Mouse (Mus musculus) kidney, postnatal 0 days (tissue): ENCODE results near the gene Gpx8. TPM values are rescaled to one million over a fixed set of nuclear protein-coding genes. Genes with fewer than 3 reads are reported as not detected.

ENCODE experiments used
- ATAC-seq: fragments of 200-750 bp; cut with Nextera tagmentation; replicated peaks from 2 replicates; pipeline ENCODE4 v1.8.0; 2017; ENCODE audit warnings: low read depth, moderate number of reproducible peaks, moderate TSS enrichment, moderate library complexity; ENCODE audit not compliant: low FRiP score
- DNase-seq: peaks from one replicate; pipeline ENCODE4 v3.0.0-alpha.2; 2016; ENCODE audit warnings: low spot score
- H3K27ac ChIP-seq: fragments of 300-500 bp; sonication (generic); 2 replicates; pipeline ENCODE4 v1.5.1; 2014; ENCODE audit warnings: mild to moderate bottlenecking
- H3K27me3 ChIP-seq: fragments of 300-500 bp; sonication (generic); 2 replicates; pipeline ENCODE4 v1.6.1; 2014; ENCODE audit warnings: low read length, mixed read lengths; ENCODE audit not compliant: insufficient read depth
- H3K36me3 ChIP-seq: fragments of 300-500 bp; sonication (generic); 2 replicates; pipeline ENCODE4 v1.6.1; 2014; ENCODE audit warnings: low read length, mixed read lengths; ENCODE audit not compliant: insufficient read depth
- H3K4me1 ChIP-seq: fragments of 300-500 bp; sonication (generic); replicated peaks from 2 replicates; pipeline ENCODE4 v1.6.1; 2014; ENCODE audit warnings: antibody characterized with exemption, low read length, mixed read lengths; ENCODE audit not compliant: insufficient read depth
- H3K4me2 ChIP-seq: fragments of 300-500 bp; sonication (generic); 2 replicates; pipeline ENCODE4 v1.6.1; 2014; ENCODE audit warnings: mild to moderate bottlenecking, low read length, moderate library complexity, mixed read lengths
- H3K4me3 ChIP-seq: fragments of 300-500 bp; sonication (generic); replicated peaks from 2 replicates; pipeline ENCODE4 v1.5.1; 2014; ENCODE audit warnings: low read depth, low read length
- H3K9ac ChIP-seq: fragments of 300-500 bp; sonication (generic); 2 replicates; pipeline ENCODE4 v1.6.1; 2014; ENCODE audit warnings: low read depth, low read length
- H3K9me3 ChIP-seq: fragments of 300-500 bp; sonication (generic); replicated peaks from 2 replicates; pipeline ENCODE4 v1.6.1; 2016; ENCODE audit warnings: low read length, inconsistent platforms, mixed read lengths
- CTCF ChIP-seq: IDR thresholded peaks from 2 replicates; pipeline ENCODE4 v1.5.1; 2016; ENCODE audit warnings: antibody characterized with exemption, low read depth, mild to moderate bottlenecking, moderate library complexity
- WGBS: fragments of 180-500 bp; shearing (Covaris S2); extraction: QIAGEN DNeasy Blood & Tissue Kit; methylation state at CpG from one replicate; pipeline ENCODE4 v1.1.7; 2014; 5-methylcytosine and 5-hydroxymethylcytosine counted together
- microRNA counts: library from miRNA; unstranded; fragments of <30 nt; microRNA quantifications from one replicate; lab custom pipeline; 2015
- microRNA-seq: library from miRNA; unstranded; fragments of <30 nt; microRNA quantifications from one replicate; pipeline ENCODE4, GENCODE M21; 2016
- polyA plus RNA-seq: library from polyadenylated mRNA; unstranded; fragments of >200 nt; fragmentation: Nextera tagmentation; extraction: Ambion mirVana; gene quantifications from 2 replicates; pipeline ENCODE4 v1.2.1, GENCODE M21; 2015

Gpx8 gene
- polyA plus RNA-seq, 1 experiment from 2014 or later = 165 TPM

DNA sequence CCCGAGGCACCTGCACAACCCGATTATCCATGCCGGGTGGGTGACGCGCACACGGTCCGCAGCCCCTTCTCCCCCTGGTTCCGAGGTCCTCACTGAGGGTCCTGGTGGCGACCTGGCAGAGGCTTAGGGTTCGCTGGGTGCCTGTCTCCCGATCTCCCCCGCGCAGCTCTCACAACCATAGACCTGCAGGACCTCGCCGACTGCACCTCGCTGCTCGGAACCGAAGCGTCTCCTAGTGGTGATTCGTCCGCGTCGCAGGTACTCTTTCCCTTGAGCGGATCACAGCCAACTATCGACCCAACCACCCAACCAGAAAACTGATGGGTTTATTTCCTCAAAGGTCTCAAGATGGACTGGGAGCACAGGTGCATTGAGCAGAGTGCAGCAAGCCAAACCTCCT is 52.0 kb downstream of the Gpx8 start:
- ATAC-seq (peak; percentile 37), DNase-seq (peak; percentile 74)
- no peaks in the 10 kb centered on the region for H3K36me3 ChIP-seq
- peaks cover 27% of the 10 kb centered on the region for H3K4me1 ChIP-seq
- H3K4me2 ChIP-seq = peak overlapping the region; percentile 56
- H3K9ac ChIP-seq = no peak overlapping the region
- H3K4me3 ChIP-seq = peak overlapping the region; percentile 36
- H3K27me3 ChIP-seq = peaks cover 80% of the 10 kb centered on the region
- no peak overlapping the region for H3K27ac ChIP-seq
- WGBS = under 1% methylated on average over 25 of the region's 25 CpGs
- no peaks in the 10 kb centered on the region for H3K9me3 ChIP-seq
- peak; percentile 73 for TF ChIP-seq CTCF

DNA sequence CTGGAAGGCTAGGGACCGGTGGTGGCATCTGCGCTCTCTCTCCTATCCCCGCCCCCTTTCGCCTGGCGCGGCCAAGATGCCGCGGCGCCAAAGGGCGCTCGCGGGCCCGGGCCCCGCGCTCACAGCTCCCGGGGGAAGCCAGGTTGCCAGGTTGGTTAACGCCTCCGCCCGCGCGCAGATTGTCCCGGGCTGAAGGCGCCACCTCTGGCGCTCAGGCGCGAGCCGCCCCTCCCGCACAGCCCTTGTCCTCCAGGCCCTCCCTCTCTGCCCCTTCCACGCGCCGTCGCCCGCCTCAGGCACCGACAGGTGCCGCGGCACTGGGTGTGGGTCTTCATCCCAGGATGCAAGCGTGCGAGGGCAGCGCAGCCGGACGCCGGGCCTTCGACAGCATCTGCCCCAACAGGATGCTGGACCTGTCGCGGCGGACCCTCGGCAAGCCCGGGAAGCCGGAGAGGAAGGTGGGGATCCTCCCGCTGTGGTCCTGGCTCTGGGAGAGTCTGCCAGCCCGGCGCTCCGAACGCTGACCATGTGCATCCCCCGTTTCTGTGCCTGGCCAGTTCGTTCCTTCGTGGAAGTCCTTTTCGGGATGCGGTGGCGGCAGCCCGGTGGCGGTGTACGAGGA is 52.6 kb downstream of the Gpx8 start, which contains the start of gene Mcidas:
Mcidas (plus strand) TSS at position 315 of the 622 bp plus-strand sequence.
- H3K27me3 ChIP-seq = peaks cover 81% of the 10 kb centered on the region
- peak within 1 kb of the TSS; percentile 56 for H3K4me2 ChIP-seq
- peak within 1 kb of the TSS; percentile 36 for H3K4me3 ChIP-seq
- H3K9me3 ChIP-seq = no peaks in the 10 kb centered on the region
- H3K36me3 ChIP-seq = no peaks in the 10 kb centered on the region
- no peak within 1 kb of the TSS for H3K27ac ChIP-seq
- H3K9ac ChIP-seq = no peak within 1 kb of the TSS
- DNase-seq (peak; percentile 9), ATAC-seq (peak; percentile 50)
- under 1% methylated on average over 45 of the region's 63 CpGs for WGBS
- H3K4me1 ChIP-seq = peaks cover 28% of the 10 kb centered on the region
- no peak for TF ChIP-seq CTCF

MicroRNAs within 50 kb of the gene (microRNA counts, 519-probe panel; counts per million panel counts)
- microRNA mmu-miR-449a (lab: Ali Mortazavi, UCI) (330 counts per million, percentile 68 among the panel's probes with 10 or more counts), microRNA mmu-miR-449b (lab: Ali Mortazavi, UCI) (330 counts per million, percentile 68 among the panel's probes with 10 or more counts), microRNA mmu-miR-449c (lab: Ali Mortazavi, UCI) (330 counts per million, percentile 68 among the panel's probes with 10 or more counts)

Small RNAs within 50 kb of the gene (microRNA-seq; reads per million reads assigned to microRNA genes)
- 43.7 reads per million, percentile 43 among the genes with 10 or more reads in this experiment for gene Mir449a
- not detected for gene Mir449b
- not detected for gene Mir449c

Other genes with a start within 250 kb of the Gpx8 start
- gene Plpp1, start 245.6 kb downstream of the Gpx8 start, polyA plus RNA-seq = 135 TPM in 2 replicates
- 44.5 and 46.0 TPM in 2 replicates for gene Mtrex, start 119.0 kb downstream of the Gpx8 start, polyA plus RNA-seq
- 19.1 and 20.0 TPM in 2 replicates for gene Dhx29, start 119.0 kb downstream of the Gpx8 start, polyA plus RNA-seq
- 0.29 and 0.33 TPM in 2 replicates for gene Ccno, start 58.6 kb downstream of the Gpx8 start, polyA plus RNA-seq
- gene Mcidas, start 52.6 kb downstream of the Gpx8 start, polyA plus RNA-seq = 0.05 TPM in 1 of 2 replicates, not detected in the other
- not detected in 2 replicates for gene Cdc20b, start 11.3 kb downstream of the Gpx8 start, polyA plus RNA-seq
- gene Gzma, start 54.6 kb upstream of the Gpx8 start, polyA plus RNA-seq = 0.52 and 0.79 TPM in 2 replicates
- gene Esm1, start 163.2 kb upstream of the Gpx8 start, polyA plus RNA-seq = 4.3 and 5.0 TPM in 2 replicates
- gene Gzmk, start 179.5 kb upstream of the Gpx8 start, polyA plus RNA-seq = not detected in 2 replicates
- 4.6 and 4.8 TPM in 2 replicates for gene BC067074, start 246.7 kb upstream of the Gpx8 start, polyA plus RNA-seq